Mouse (Mus musculus) T-cell, adult 2 months (primary cell): Measurements from ENCODE around the gene Fpr2.
"Not testable (repeated sequence)": the region's sequence is repeated elsewhere in the genome, so short reads cannot be mapped to it uniquely, and the experiment has no call there.

Source experiments
- DNase-seq: peaks from one replicate; pipeline ENCODE4 v3.0.0; 2022; ENCODE audit warnings: low spot score

The Fpr2 gene

DNA sequence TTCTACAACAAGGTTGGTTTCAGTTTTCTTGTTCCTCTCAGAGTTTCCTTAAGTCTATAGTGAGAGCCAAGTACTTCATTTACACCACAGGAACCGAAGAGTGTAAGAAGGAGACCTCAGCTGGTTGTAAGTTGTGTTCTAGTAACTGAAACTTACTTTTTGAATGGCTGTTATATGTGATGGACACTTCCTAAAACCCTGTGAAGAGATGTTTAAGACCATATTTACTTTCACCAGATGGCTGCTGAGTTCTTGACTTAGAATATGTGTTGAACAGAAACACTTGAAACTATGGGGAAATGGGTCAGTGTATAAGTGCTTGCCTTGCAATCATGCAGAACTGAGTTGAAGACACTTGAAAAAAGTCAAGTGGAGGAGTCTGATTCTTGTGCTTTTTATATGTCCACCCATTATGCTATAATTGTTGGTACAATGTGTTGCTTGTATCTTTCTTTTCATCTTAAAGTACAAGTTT lies at the start of gene Fpr2, which contains the start of gene Fpr3:
Gene Fpr2, plus strand, starts transcription at position 51 of the 475 bp plus-strand sequence.
Gene Fpr3, plus strand, starts transcription at position 79 of the 475 bp plus-strand sequence.
- DNase-seq: no peak

- peak; percentile 93 for DNase-seq
These were observed 49.5 kb upstream of the Fpr2 start for GRCm38 (mm10) chr17:17837919-17838701.

GRCm38 (mm10) chr17:17839276-17839675 lies 48.3 kb upstream of the Fpr2 start:
- DNase-seq: no peak

DNA sequence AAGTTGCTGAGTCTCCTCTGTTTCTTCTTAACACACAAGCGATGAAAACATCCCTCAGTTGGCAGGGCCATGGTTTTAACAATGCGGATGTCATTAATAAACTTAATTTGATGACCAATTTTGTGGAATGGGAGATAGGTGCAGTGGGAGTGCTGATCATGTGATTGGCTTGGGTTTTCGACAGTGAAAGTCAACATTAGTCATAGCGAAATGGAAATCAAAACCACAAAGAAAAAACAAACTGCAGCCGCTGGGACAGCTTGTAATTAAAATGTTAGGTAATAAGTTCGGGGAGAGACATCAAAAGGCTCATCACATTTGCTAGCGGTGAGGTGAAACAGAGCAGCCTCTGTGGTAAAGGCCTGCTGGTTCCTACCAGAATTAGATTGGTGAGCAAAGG lies 46.8 kb upstream of the Fpr2 start:
- no peak for DNase-seq

DNA sequence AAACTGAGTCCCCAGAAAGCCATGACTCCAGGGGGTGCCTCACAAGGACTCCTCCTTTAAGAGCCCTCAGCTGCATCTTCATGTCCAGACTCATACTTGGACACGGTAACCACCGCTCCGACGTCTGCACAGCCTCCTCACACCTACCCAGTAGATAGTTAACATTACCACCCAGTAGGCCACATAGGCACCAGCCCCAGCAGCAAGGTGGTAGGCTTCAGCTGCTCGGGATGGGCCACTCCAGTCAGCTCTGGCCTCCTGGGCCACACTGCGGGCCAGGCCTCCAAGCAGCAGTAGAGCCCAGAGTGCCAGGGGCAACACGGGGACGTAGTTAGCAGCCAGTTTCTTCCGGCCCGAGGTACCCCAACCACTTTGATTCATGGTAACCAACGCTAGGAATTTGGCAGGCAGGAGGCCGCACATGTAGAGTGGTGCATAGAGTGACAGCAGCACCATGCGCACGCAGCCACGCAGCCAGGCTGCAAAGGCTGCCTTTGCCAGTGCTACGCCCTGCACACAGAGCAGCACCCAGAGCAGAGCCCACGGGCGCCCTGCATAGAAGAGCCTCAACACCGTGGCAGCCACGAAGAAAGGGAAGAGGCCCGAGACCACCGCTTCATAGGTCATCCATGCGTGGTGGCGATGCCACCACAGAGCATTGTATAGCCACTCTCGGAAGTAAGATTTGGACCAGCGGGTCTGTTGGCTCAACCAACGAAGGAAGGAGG lies 43.9 kb upstream of the Fpr2 start:
- no peak for DNase-seq

DNA sequence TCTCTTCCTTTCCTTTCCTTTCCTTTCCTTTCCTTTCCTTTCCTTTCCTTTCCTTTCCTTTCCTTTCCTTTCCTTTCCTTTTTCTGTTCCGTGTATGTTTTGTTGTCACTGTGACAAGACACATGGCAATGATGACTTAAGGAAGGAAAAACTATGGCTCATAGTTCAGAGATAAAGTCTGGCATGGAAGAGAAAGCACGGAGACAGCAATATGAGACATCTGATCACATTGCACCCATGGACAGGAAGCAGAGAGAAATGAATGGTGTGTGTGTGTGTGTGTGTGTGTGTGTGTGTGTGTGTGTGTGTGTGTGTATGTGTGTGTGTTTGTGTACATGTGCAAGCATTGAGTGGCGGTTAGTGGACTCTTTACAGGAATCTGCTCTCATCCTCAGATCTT lies 43.0 kb upstream of the Fpr2 start:
- not testable (repeated sequence) for DNase-seq

DNA sequence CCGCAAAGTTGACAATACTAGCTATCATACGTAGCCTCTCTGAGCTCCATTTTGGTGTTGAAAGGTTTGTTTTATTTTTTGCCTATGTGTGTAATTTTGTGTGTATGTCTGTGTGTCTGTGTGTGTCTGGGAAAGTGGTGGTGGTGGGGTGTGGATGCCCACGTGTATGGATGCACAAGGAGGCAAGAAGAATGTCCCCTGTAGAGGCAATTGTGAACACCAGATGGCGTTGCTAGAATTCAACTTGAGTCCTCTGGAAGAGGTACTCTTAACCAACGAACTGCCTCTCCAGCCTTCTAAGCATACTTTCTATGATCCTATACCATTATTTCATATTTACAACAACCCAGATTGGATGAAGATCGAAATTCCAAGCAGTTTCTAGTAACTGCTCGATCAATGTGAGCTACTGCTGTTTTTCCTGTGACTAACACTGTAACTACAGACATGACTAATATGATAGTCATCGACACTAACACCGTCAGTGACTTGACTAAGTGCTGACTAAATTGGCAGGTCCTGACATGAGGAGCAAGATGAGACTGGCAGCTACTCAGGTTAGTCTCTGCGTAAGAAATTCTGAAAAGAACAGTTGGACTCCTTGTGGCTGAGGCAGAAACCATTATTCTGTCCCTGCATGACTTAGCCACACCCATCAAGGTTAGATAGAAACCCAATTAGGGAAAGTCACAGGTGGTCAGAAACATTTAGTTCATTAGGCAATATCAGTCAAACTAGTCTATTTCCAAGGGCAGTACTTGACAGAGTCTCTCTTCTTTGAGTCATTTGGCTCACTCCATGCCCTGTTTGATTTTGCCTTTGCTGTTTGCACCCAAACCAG lies 42.2 kb upstream of the Fpr2 start:
- DNase-seq: no peak

DNA sequence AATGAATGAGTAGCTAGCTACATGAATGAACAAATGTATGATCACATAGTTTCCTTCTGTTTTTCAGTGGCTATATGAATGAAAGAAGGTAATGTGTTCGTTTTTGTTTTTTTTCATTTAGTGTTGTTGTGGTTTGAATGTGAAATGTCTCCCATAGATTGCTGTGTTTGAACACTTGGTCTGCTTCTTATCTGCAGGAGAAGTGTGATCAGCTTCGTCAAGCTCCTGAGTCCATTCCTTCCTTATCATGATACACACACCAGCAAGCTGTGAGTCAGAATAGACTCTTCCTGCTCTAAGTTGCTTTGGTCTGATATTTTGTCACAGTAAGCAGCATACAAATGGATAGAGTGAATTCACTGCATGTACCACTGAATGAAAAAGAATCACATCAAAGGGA lies 38.6 kb upstream of the Fpr2 start:
- DNase-seq: no peak

- DNase-seq: no peak
These were observed 37.5 kb upstream of the Fpr2 start for GRCm38 (mm10) chr17:17849906-17850712.

DNA sequence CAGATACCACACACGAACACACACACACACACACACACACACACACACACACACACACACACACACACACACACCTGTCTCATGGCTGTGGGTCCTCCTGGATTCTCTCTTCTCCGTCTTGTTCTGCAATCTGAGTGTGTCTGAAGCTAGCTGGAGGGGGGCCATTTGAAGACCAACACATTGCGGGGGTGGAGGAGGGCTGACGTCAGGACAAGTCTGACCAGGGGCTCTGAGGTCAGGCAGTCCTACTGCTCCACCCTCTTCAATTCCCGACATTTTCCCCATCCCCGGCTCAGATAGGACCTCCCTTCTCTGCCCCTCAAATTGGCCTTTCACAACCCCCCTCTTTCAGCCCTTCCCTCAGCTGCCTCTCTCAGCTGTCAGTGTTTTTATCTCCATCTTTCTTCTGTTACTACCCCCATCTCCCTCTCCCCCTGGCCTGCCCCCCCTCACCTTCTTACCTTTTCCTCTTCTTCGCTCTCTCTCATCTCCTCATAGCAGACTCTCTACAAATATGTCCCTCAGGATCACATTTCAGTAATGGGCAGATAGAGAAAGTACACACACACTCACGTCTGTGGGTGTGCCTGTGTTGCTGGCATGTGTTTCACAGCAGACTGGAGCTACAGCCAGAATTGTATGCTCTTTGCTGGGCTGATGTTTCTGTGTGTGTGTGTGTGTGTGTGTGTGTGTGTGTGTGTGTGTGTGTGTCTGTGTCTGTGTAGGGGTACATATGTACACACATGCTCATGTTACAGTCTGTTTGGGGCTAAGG lies 32.4 kb upstream of the Fpr2 start, which contains the start of gene Has1:
Gene Has1, minus strand, starts transcription at position 142 of the 775 bp plus-strand sequence.
- no peak for DNase-seq

GRCm38 (mm10) chr17:17856612-17857011 lies 31.0 kb upstream of the Fpr2 start:
- DNase-seq: no peak

DNA sequence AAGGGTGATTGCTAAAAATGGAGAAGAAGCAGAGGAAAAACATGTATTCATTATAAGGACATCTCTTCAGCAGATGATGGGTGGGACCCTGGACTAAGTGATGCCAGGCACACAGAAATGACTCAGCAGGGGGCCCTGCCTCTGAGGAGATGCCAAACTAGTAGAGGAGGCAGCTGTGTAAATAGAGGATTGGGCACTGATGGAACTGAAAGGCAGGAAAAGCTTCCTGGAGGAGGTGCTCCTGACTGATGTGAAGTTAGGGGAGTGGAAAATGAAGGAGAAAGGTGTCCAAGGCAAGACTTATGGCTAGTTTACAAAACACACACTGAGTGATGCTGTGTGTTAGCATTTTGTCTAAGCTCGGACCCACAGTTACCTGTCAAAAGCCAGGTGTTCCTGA lies 30.2 kb upstream of the Fpr2 start:
- DNase-seq: no peak

- DNase-seq: no peak
These were observed 27.5 kb upstream of the Fpr2 start for GRCm38 (mm10) chr17:17860110-17860509.

GRCm38 (mm10) chr17:17862360-17862759 lies 25.3 kb upstream of the Fpr2 start:
- no peak for DNase-seq

DNA sequence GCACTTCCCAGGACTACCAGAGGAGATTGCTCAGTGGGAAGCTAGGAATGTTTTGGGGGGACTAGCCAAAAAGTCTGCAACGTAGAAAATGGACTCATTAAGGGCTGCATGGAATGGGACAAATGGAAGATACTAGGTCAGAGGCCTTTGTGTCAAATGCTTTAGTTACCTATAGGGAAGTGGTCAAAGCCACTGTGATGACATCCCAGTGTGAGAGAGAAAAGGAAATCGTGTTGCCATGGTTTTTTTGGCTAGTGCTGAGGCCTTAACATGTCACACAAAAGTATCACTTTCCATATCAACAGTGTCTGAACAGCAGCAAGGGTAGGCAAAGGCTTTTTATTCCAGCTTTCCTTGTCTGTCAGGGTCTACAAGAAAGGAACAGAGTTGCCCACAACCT lies 22.5 kb upstream of the Fpr2 start:
- no peak for DNase-seq

GRCm38 (mm10) chr17:17866801-17867469 lies 20.7 kb upstream of the Fpr2 start:
- DNase-seq: no peak

DNA sequence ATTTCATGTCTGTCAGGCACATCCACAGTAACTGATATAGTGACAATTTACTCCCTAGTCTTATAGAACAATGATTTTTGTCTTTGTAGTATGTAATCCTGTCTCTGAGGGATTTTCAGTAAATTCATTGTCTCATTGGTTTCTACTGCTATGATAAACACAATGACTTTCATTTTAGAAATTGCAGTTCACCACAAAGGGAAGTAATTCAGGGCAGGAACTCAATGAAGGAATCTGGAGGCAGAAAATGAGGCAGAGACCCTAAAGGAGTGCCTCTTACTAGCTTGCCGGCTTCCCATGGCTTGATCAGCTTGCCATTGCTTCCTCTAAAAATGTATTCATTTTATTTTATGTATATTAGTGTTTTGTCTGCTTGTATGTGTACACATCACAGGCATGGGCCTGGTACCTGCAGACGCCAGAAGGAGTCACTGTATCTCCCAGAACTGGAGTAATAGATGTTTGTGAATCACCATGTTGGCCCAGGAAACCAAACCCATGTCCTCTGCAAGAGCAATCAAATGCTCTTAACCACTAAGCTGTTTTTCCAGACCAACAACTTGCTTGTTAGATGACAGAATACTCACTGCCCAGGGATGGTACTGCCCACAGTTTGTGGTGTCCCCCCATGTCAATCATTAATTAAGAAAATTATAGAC lies 16.6 kb upstream of the Fpr2 start:
- no peak for DNase-seq

GRCm38 (mm10) chr17:17871697-17872096 lies 15.9 kb upstream of the Fpr2 start:
- no peak for DNase-seq

GRCm38 (mm10) chr17:17879347-17879746 lies 8.3 kb upstream of the Fpr2 start:
- DNase-seq: no peak
